Mouse (Mus musculus) mouse trophoblast stem cell (cell line): ENCODE measurements around the gene Svop.

Source experiments
- in situ Hi-C, 2 experiments: fragments of 300-500 bp; cut with MseI, MboI; formaldehyde crosslinking; loops; 2 replicates in 1 of 2; 3 replicates in 1 of 2; pipeline ENCODE4 v1.15.1; 2025

Svop gene

DNA sequence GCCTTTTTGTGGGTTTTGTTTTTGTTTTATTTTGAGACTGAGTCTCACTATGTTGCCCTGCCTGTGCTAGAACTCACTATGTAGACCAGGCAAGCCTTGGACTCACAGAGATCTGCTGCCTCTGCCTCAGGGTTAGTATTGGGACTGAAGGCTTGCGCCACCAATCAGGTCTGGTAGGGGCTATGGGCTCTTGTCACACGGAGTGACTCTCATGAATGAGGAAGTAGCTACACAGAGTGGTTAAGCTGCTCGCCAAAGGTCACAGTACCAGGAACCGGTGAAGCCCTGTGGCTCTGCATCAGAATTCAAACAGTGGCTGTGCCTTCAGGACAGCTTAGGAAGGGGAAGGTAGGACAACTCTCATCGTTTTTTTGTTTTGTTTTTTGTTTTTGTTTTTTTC, 92.0 kb downstream of the Svop start:
- in situ Hi-C loops, result no loop called here

DNA sequence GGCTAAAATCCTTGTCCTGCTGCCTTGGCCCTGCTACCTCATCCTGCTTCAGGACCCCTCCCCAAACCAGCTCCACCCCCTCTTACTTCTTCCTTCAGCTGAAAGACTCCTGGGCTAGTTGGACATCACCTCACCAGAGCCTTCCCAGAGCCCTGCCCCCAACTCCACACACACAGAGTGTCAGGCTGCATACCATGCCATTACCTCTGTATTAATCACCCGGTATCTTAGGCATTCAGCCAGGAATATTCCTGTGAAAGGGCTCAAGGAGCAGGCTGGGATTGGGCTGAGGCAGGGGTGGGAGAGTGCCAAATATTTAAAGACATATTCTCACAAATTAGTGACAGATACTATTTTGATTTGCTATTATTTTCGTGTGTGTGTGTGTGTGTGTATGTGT, 94.9 kb downstream of the Svop start:
- in situ Hi-C loops, result no loop called here

DNA sequence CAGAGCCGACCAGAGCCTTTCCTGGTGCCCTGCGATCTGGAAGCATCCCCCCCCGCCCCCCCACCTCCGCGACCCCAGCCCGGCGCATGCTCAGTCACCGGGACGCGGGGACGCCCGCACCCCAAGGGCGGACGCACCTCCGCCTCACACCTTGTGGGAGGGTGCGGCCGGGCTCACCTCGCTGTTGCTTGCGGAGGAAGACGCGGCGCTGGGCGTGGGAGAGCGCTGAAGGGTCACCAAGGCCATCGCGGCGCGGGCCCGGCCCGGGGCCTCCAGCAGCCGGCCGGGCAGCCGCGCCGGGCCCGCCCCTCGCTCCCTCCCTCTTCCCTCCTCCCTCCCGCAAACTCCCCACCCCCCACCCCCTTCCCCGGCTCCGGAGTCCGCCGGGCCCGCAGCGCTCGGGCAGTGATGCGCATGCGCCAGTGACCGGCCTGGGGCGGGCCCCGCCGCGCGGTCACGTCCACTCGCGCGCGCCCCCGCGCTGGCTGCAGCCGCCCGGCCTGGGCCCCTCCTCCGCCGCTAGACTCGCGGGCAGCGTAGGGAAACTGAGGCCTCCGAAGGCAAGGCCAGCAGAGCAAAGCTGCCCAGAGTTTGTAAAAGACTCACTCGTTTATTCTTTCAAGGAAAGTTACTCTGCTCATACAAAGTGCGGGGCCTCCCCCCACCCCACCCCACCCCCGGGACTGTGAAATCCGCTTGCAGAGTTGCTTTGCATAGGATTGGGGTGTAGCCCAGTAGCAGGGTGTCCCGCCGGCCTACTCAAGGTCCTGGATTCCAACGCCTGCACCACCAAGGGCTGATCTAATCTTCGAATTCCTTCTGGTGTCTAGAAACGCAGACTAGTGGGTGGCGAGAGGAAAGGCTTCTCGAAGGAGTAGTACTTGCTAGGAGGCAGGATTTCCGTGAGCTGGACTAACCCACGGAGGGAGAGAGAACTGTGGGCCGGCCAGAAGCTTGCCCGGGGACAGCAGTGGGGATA, 97.6 kb downstream of the Svop start, which contains the start of gene Ssh1:
Gene Ssh1, minus strand, starts transcription at position 408 of the 979 bp plus-strand sequence.
- in situ Hi-C loops, result no loop called here

DNA sequence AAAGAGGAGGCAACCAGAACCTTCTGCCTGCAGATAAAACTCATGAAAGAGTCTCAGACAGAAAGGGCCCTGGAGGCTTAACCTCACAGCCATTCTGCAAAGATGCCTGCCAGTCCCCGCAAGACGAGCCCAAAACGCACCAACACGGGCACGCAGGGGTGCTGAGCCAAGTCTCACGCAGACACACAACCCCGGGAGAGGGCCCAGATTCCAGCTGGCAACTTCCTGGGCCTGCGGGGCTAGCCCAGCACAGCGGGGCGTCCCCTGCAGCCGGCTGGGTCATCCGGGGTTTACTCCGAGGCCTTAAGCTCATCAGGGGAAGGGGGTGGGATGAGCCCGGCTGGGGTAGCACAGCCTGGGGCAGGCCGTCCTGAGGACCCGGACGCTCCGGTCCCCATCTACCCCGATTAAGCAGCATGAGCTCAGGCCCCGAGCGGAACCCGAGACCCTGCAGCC, 98.3 kb downstream of the Svop start:
- in situ Hi-C loops, result no loop called here

DNA sequence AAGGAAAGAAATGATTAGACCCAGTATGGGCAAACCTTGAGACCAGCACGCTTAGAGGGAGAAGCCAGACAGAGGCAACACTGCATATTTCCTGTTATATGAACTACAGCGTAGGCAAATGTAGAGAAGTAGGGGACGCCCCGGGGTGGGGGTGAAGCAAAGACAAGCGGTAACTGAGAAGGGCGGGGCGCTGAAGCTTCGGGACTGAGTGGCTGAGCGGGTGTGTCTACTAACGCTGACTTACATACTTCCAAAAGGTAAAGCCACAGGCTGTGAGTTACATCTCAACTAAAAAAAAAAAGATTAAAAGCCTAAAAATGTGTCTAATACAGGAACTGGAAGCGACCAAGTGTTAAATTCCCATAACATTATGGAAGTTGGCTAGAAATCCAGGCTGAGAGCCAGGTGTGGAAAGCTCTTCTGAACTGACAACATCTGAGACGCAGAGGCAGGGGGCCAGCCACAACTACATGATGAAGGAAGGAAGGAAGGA, 99.0 kb downstream of the Svop start:
- in situ Hi-C loops, result no loop called here

DNA sequence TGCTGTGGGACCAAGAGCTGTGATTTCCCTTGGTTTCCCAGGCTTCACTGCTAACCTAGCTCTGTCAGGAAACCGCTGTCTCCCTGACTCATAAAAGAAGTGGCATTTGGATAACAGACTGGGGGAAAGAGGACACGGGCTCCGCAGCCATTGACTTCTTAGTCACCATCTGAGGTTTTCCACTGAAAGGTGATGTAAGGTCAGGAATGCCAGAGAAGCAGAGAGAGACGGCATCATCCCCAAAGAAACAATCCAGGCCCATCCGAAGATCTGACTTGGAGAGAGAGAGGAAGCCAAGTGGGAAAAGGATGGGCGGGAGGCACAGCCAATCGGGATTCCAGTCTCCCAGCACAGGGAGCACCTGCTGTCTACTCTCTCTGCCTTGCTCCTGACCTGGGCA, 100.2 kb downstream of the Svop start:
- in situ Hi-C loops, result no loop called here

DNA sequence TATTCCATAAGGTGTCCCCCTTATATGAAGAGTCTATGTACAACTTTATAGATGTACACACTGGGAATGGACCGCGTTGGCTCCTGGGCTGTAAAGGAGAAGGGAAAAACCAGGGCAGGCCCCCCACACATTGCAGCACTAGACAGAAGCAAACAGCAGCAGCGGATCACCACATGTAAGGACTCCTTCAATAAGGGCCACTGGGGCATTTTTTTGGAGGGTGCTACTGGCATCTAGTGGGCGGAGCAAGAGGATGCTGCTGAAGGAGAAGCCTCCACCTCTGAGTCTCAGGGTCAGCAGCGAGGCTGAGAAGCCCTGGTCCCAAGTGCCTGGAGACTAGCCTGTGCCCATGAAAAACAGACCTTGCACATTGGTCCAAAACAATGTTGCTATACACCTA, 100.8 kb downstream of the Svop start:
- in situ Hi-C loops, result no loop called here

DNA sequence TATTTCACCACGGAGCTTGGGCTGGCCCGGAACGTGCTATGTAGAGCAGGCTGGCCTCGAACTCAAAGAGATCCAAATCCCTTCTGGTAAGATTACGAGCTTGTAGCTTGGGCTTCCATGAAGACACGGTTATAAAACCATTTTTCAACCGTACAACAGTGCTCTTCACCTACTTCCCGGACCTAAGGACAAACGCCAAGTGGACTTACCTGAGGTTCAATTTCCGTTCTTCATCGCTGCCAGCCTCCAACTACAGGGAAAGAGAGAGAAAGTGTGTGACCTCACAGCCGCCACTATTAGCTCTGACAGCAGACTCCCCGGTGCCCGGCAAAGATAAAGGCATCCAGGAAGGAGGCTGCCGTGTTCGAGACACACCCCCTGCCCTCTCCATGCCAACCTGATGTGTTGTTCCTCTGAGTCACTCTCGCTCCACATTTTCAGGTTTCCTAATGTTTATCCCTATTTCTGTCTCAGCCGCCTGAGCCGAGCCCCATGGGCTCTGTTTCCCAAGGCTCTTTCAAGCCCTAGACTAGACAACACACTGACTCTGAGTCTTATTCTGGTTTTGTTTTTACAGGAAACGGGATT, 101.8 kb downstream of the Svop start:
- in situ Hi-C loops, result no loop called here

DNA sequence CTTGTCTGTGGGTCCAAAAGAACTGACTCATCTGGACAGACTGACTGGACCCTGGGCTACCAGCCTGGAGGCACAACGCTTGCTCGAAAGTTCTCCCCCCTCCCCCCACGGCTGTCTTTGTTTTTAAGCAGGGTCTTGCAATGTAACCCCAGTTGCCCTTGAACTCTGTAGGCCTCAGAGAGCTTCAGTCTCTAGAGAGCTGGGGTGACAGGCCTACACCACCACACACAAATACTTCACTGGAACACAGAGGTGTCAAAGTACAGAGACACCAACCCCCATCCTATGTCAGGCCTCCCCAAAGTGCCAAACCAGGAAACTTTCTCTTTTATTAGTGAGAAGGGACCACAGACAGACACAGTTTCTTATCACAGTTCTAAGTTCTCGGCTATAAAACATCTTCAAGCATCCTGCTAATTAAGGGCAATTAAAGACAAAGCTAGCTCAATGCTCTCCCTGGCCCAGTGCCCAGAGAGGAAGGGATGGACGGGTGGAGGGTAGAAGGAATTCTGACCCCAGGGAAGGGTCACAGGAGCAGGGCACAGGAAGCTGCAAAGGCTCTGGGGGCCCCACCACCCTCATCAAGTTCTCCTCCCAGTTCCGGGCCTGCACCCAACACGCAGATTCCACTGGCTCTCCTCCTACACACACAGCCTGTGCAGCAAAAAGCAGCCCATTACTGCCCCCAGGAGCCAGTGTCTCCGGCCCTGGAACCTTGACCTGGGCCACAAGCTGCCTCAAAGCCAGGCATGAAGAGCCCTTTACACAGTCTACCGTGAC, 105.0 kb downstream of the Svop start:
- in situ Hi-C loops, result no loop called here

DNA sequence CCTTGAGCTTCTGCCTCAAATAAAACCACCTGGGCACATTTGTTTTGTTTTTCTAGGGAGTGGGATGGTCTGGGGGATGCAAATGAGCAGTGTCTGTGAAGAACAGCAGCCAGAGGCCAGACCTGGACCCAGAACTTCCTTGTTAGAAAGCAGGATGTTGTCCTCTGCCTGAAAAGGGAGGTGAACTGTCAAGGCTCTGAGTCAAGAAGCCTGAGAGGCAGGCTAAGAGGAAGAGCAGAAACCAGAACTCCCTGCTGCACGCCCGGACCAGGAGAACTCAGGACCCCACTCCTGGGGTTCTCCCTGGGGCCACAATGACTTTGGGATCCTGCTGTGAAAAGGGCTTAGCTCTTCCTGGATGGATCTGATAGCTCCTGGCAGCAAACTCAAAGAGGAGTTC, 105.6 kb downstream of the Svop start:
- in situ Hi-C loops, result no loop called here

DNA sequence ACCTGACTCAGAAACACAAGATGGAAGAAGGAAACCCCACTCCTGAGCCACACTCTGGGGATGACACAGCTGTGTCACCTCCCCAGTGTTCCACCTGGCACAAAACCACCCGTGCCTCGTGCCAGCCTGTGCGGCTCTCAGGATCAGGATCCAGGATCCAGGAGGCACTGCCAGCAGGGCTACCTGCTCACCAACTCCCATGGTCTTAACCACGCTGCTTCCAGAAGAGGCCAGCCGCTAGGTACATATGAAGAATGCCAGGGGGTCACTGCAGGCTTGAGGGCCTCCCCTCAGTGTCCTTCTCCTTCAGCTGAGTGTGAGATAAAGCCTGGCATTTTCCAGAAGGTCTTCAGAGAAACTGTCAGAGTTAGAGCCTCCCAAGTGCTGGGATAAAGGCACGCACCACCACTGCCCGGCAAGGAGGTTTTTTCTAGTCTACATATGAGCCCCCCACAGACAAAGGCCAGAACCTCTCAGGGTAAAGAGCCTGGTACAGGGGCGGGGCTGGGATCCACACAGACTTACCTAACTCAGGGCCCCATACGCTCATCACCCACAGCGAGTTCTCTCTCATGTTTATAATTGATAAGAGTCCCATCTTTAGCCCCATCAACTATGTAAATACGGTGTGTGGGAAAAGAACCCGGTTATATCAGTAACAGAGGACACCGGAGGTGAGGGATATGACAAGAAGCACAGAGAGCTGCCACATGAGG, 107.2 kb downstream of the Svop start:
- in situ Hi-C loops, result no loop called here

DNA sequence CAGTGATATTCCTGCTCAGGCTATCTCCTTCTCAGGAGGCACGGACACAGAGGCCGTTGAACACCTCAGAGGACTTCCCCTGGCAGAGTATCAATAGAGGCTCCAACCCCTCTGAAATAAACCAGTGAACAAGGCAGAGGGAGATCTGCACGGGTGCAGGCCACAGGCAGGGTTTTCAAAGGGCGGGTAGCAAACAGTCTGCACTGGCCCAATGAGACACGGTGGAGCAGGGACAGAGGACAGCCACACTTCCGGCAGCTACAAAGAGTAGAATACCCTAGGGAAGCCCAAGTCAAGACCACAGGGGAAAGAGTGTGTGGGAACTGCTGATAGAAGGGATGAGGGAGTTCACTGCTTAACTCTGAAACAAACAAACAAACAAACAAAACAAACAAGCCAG, 107.8 kb downstream of the Svop start:
- in situ Hi-C loops, result no loop called here

DNA sequence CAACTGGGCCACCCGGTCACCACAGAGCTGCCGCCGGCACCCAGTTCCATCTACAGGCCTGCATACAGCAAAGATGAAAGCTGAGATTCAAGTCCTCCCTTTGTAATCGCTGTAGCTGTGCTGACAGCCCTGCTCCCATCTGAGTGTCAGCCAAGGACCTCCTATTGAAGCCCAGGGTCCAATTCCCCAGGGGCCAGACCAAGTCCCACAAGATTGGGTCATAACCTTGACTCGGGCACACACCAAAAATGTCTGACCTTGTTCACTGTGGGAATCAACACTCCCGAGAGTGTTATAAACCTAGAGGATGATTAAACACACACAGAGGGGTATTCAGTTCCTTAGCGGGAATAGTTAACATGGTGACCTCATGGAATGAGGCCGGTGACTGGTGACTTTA, 109.5 kb downstream of the Svop start:
- in situ Hi-C loops, result no loop called here

DNA sequence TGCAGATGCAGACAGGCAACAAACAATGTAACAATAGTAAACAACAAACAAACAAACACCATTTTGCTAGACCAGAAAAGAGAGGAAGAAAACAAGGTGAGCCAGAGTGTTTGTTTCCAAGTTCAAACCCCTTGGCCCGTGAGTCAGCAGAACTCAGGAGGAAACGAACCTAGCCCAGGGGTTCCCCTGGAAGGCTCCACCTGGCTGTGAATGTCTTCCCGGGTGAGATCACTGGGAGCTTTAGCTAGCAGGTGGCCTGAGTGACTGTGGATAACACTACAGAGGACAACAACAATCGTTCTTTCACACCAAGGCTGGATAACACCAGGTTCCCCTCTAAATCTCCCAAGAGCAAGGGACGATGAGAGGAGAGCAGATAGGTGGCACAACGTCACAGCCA, 110.2 kb downstream of the Svop start:
- in situ Hi-C loops, result no loop called here

DNA sequence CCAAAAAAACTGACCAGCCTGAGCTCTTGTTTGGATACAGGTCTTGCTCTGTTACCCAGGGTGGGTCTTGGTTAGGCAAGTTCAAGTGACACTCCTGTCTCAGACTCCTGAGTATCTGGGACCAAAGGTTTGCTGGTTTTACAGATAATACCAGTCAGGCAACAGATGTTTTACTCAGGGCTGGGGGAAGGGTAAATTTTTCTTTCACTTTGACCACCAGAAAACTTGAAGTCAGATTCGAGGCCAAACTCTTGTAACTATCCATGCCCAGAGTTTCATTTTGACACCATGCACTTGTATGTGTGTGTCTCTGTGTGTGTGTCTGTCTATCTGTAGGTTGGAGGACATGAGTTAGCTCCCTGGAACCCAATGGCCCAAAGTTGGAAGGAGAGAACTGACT, 110.9 kb downstream of the Svop start:
- in situ Hi-C loops, result no loop called here

DNA sequence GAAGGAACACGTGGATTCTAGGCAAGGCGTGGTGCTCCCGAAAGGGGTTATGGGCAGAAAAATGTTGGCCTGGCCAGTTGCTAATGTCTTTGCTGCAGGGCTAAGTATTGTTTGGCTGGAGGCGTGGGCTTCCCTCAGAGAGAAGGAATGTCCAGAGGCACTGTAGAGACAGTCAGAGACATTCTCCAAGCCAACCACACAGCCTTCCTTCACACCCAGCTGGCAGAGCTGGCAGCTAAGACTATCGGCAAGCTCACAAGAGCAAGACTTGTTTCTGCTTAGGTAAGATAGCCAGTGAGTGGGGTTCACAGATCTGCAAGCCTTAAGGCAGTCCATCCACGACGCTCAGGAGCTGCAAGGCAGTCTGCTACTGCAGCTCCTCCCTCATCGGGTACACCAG, 114.1 kb downstream of the Svop start:
- in situ Hi-C loops, result no loop called here
